Mouse (Mus musculus) Patski (cell line): ENCODE data around the gene Ino80. TPM values are rescaled to one million over a fixed set of nuclear protein-coding genes. Genes with fewer than 3 reads are reported as not detected.

Experiments used
- ATAC-seq: fragments of 100-300 bp; one replicate; pipeline ENCODE4 v1.8.0; 2021
- CTCF ChIA-PET: fragments of 350-600 bp; sonication (Branson Sonifier 250); formaldehyde crosslinking; loops from one replicate; lab custom pipeline; 2022; ENCODE audit warnings: inconsistent platforms; lab: Charles Lee
- POLR2A ChIA-PET: fragments of 350-600 bp; sonication (Branson Sonifier 250); formaldehyde crosslinking; loops from one replicate; lab custom pipeline; 2022; ENCODE audit warnings: antibody characterized with exemption, inconsistent platforms; lab: Charles Lee
- DNase-seq: peaks from one replicate; pipeline ENCODE4 v3.0.0-alpha.2; 2011; ENCODE audit warnings: low read depth, low spot score
- H3K27me3 ChIP-seq: fragments of 371-371 bp; one replicate; pipeline ENCODE4 v1.5.1; 2021
- CTCF ChIP-seq: fragments of 100-300 bp; IDR thresholded peaks from one replicate; pipeline ENCODE4 v1.5.1; 2021
- in situ Hi-C: fragments of 300-500 bp; cut with MboI; formaldehyde crosslinking; loops from 3 replicates; pipeline ENCODE4 v1.11.1; 2018; ENCODE audit warnings: low pct_unique_long_range_greater_than_20kb, mixed read lengths
- polyA plus RNA-seq: library from polyadenylated mRNA; unstranded; gene quantifications from one replicate; pipeline ENCODE4 v1.2.3, GENCODE M21; 2021

The Ino80 gene
- polyA plus RNA-seq, 1 experiment from 2014 or later: 17.7 TPM

GRCm38 (mm10) chr2:119500965-119501652 is 23.6 kb upstream of the Ino80 start:
- CTCF ChIA-PET: no interaction called here
- H3K27me3 ChIP-seq: no peaks in the 10 kb centered on the region
- DNase-seq (no peak), ATAC-seq (no peak)
- POLR2A ChIA-PET: no interaction called here
- in situ Hi-C loops: no loop called here
- TF ChIP-seq CTCF: no peak

- no peaks in the 10 kb centered on the region for H3K27me3 ChIP-seq
- no peak for TF ChIP-seq CTCF
- no peak for DNase-seq
- in situ Hi-C loops: no loop called here
- no peak for ATAC-seq
- CTCF ChIA-PET: no interaction called here
- POLR2A ChIA-PET: no interaction called here
Observed at GRCm38 (mm10) chr2:119498859-119499258, 21.4 kb upstream of the Ino80 start.

- no peak for DNase-seq
- TF ChIP-seq CTCF: no peak
- ChIA-PET CTCF (interaction anchor here (3.5 kb wide), 1 partner anchor 12 kb away, joined by 14 read pairs; no protein-coding TSS in a partner anchor), POLR2A (no interaction called here)
- in situ Hi-C loops: no loop called here
- no peaks in the 10 kb centered on the region for H3K27me3 ChIP-seq
- no peak for ATAC-seq
Observed at GRCm38 (mm10) chr2:119496082-119496481, 18.6 kb upstream of the Ino80 start.

GRCm38 (mm10) chr2:119491953-119492352 is 14.5 kb upstream of the Ino80 start:
- DNase-seq (no peak), ATAC-seq (no peak)
- ChIA-PET CTCF (no interaction called here), POLR2A (no interaction called here)
- in situ Hi-C loops: no loop called here
- no peak for TF ChIP-seq CTCF
- no peaks in the 10 kb centered on the region for H3K27me3 ChIP-seq

GRCm38 (mm10) chr2:119486488-119486887 is 9.0 kb upstream of the Ino80 start:
- no peaks in the 10 kb centered on the region for H3K27me3 ChIP-seq
- ChIA-PET CTCF (no interaction called here), POLR2A (no interaction called here)
- no peak for ATAC-seq
- in situ Hi-C loops: no loop called here
- no peak for DNase-seq
- no peak for TF ChIP-seq CTCF

- TF ChIP-seq CTCF: no peak
- no peaks in the 10 kb centered on the region for H3K27me3 ChIP-seq
- DNase-seq (peak; percentile 53), ATAC-seq (no peak)
- ChIA-PET POLR2A (interaction anchor here (0.6 kb wide), 1 partner anchor 69 kb away, joined by 3 read pairs; no protein-coding TSS in a partner anchor), CTCF (interaction anchor here (2.3 to 2.5 kb wide), 2 partner anchors 13 to 21 kb away, joined by 10 to 14 read pairs; no protein-coding TSS in a partner anchor)
- in situ Hi-C loops: no loop called here
Observed at GRCm38 (mm10) chr2:119482307-119482706, 4.8 kb upstream of the Ino80 start.

- no peaks in the 10 kb centered on the region for H3K27me3 ChIP-seq
- in situ Hi-C loops: loop anchor here (5.0 kb wide), 1 partner anchor 39 kb away; no protein-coding TSS in a partner anchor
Observed at GRCm38 (mm10) chr2:119478397-119478749, 886 bp upstream of the Ino80 start.

GRCm38 (mm10) chr2:119476621-119477391 is 681 bp downstream of the Ino80 start:
- in situ Hi-C loops: loop anchor here (5.0 kb wide), 1 partner anchor 40 kb away; no protein-coding TSS in a partner anchor
- no peak for TF ChIP-seq CTCF
- ATAC-seq: peak; percentile 46
- no peaks in the 10 kb centered on the region for H3K27me3 ChIP-seq
- DNase-seq: no peak
- POLR2A ChIA-PET: interaction anchor here (0.6 to 0.7 kb wide), 3 partner anchors 32 to 240 kb away, joined by 3 to 4 read pairs (median 4); no protein-coding TSS in a partner anchor
- CTCF ChIA-PET: no interaction called here

More at GRCm38 (mm10) chr2:119478397-119478749, 886 bp upstream of the Ino80 start:
- ChIA-PET POLR2A (no interaction called here), CTCF (interaction anchor here (0.8 to 1.6 kb wide), 2 partner anchors 28 to 189 kb away, joined by 3 read pairs; partner anchors contain the start of gene Vps18)
- no peak for ATAC-seq
- TF ChIP-seq CTCF: no peak
- DNase-seq: no peak

GRCm38 (mm10) chr2:119476166-119476565 is 1.3 kb downstream of the Ino80 start:
- in situ Hi-C loops: loop anchor here (5.0 kb wide), 1 partner anchor 41 kb away; no protein-coding TSS in a partner anchor
- POLR2A ChIA-PET: interaction anchor here (0.6 to 0.7 kb wide), 3 partner anchors 32 to 241 kb away, joined by 3 to 4 read pairs (median 4); no protein-coding TSS in a partner anchor
- TF ChIP-seq CTCF: no peak

GRCm38 (mm10) chr2:119463945-119464344 is 13.5 kb downstream of the Ino80 start:
- CTCF ChIA-PET: no interaction called here
- in situ Hi-C loops: no loop called here
- ATAC-seq: no peak
- TF ChIP-seq CTCF: no peak
- no peaks in the 10 kb centered on the region for H3K27me3 ChIP-seq
- DNase-seq: no peak
- POLR2A ChIA-PET: no interaction called here

More at GRCm38 (mm10) chr2:119476166-119476565, 1.3 kb downstream of the Ino80 start:
- no peaks in the 10 kb centered on the region for H3K27me3 ChIP-seq
- no peak for DNase-seq
- no peak for ATAC-seq
- CTCF ChIA-PET: no interaction called here
